Mouse (Mus musculus): Measurements from ENCODE around the gene Usp20. TPM values are rescaled to one million over a fixed set of nuclear protein-coding genes. Genes with fewer than 3 reads are reported as not detected.

The Usp20 gene
- polyA plus RNA-seq, 1 experiment from 2014 or later, result 42.4 TPM

GRCm38 (mm10) chr2:31068246-31069113, 86.4 kb downstream of the Usp20 start:
- ATAC-seq (ENCODE audit: low FRiP score), result peak; percentile 83
- peak overlapping the region; percentile 83 for H3K27ac ChIP-seq
- no peak overlapping the region for H3K9ac ChIP-seq
- H3K4me3 ChIP-seq, result no peak overlapping the region
- H3K9me3 ChIP-seq, result 0 out of 2 replicates have a peak, but pooled peaks cover 2% of the 10 kb centered on the region
- H3K27me3 ChIP-seq, result no peaks in the 10 kb centered on the region
- peaks cover 26% of the 10 kb centered on the region for H3K4me1 ChIP-seq (replicated peaks)
- 7% methylated on average over 13 of the region's 13 CpGs for WGBS
- H3K36me3 ChIP-seq, result peaks cover 19% of the 10 kb centered on the region
- H3K4me2 ChIP-seq, result no peak overlapping the region

GRCm38 (mm10) chr2:31069114-31069445, 87.0 kb downstream of the Usp20 start:
- Histone ChIP-seq H3K36me3 (peaks cover 23% of the 10 kb centered on the region), H3K27me3 (no peaks in the 10 kb centered on the region), H3K9me3 (0 out of 2 replicates have a peak, but pooled peaks cover 2% of the 10 kb centered on the region), H3K4me3 (no peak overlapping the region), H3K4me2 (no peak overlapping the region), H3K27ac (peak overlapping the region; percentile 78), H3K9ac (no peak overlapping the region), H3K4me1 (replicated peaks) (peaks cover 26% of the 10 kb centered on the region)
- WGBS, result 78% methylated on average over 4 of the region's 4 CpGs
- no peak for ATAC-seq (ENCODE audit: low FRiP score)

GRCm38 (mm10) chr2:31069506-31069905, 87.4 kb downstream of the Usp20 start:
- WGBS, result 91% methylated on average over 7 of the region's 7 CpGs

More at GRCm38 (mm10) chr2:31069506-31069905, 87.4 kb downstream of the Usp20 start:
- H3K36me3 ChIP-seq, result peaks cover 23% of the 10 kb centered on the region
- H3K4me2 ChIP-seq, result no peak overlapping the region
- H3K9ac ChIP-seq, result no peak overlapping the region
- peaks cover 26% of the 10 kb centered on the region for H3K4me1 ChIP-seq (replicated peaks)
- no peaks in the 10 kb centered on the region for H3K27me3 ChIP-seq
- H3K27ac ChIP-seq, result peak overlapping the region; percentile 78
- H3K4me3 ChIP-seq, result no peak overlapping the region
- no peak for ATAC-seq (ENCODE audit: low FRiP score)
- H3K9me3 ChIP-seq, result 0 out of 2 replicates have a peak, but pooled peaks cover 2% of the 10 kb centered on the region

Other genes starting within 250 kb of the Usp20 start
- 1.7 and 2.4 TPM in 2 replicates for gene 1700001O22Rik, start 178.6 kb upstream of the Usp20 start, polyA plus RNA-seq (2015; fragmentation: Nextera tagmentation; extraction: Ambion mirVana)
- 108 and 115 TPM in 2 replicates for gene Ntmt1, start 174.5 kb upstream of the Usp20 start, polyA plus RNA-seq (2015; fragmentation: Nextera tagmentation; extraction: Ambion mirVana)
- 38.3 and 41.0 TPM in 2 replicates for gene Asb6, start 151.9 kb upstream of the Usp20 start, polyA plus RNA-seq (2015; fragmentation: Nextera tagmentation; extraction: Ambion mirVana)
- 3.0 and 3.8 TPM in 2 replicates for gene Prrx2, start 147.3 kb upstream of the Usp20 start, polyA plus RNA-seq (2015; fragmentation: Nextera tagmentation; extraction: Ambion mirVana)
- 3.8 and 5.8 TPM in 2 replicates for gene Ptges, start 52.4 kb upstream of the Usp20 start, polyA plus RNA-seq (2015; fragmentation: Nextera tagmentation; extraction: Ambion mirVana)
- 17.4 and 17.6 TPM in 2 replicates for gene Tor1b, start 29.3 kb upstream of the Usp20 start, polyA plus RNA-seq (2015; fragmentation: Nextera tagmentation; extraction: Ambion mirVana)
- 90.8 and 92.5 TPM in 2 replicates for gene Tor1a, start 14.3 kb upstream of the Usp20 start, polyA plus RNA-seq (2015; fragmentation: Nextera tagmentation; extraction: Ambion mirVana)
- 90.9 and 99.6 TPM in 2 replicates for gene BC005624, start 78 bp upstream of the Usp20 start, polyA plus RNA-seq (2015; fragmentation: Nextera tagmentation; extraction: Ambion mirVana)
- gene Fnbp1, start 159.7 kb downstream of the Usp20 start, polyA plus RNA-seq (2015; fragmentation: Nextera tagmentation; extraction: Ambion mirVana), result 20.7 and 21.9 TPM in 2 replicates
- 38.1 and 38.2 TPM in 2 replicates for gene Gpr107, start 170.0 kb downstream of the Usp20 start, polyA plus RNA-seq (2015; fragmentation: Nextera tagmentation; extraction: Ambion mirVana)

All from hindbrain, embryonic 13.5 days (tissue).